Mouse (Mus musculus): ENCODE results near the gene Ciita. TPM values are rescaled to one million over a fixed set of nuclear protein-coding genes. Genes with fewer than 3 reads are reported as not detected.

Ciita gene
- total RNA-seq, 2 experiments from 2014 or later, result 0.19 to 0.37 TPM

GRCm38 (mm10) chr16:10468201-10468600 is 11.7 kb upstream of the Ciita start:
- no peak for DNase-seq (ENCODE audit: low spot score in 2 of 2)

DNA sequence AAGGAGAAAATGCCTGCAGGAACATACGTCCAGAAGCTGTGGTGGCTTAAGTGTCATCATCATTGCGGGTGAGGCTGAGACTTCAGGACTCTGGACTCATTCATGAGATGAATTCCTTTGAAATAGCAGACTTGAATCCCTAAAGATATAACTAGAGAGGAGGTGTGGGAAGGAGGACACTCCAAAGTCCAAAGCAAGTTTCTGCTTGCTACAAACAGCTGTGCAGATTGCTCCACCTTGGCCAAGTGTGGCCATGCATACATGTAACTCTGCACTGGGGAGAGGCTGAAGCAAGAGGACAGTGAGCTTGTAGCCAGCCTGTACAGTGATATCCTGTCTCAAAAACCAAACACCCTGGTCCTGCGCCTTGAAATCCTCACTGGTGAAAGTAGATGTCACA is 7.9 kb upstream of the Ciita start:
- DNase-seq (ENCODE audit: low spot score in 2 of 2), result no peak

- DNase-seq (ENCODE audit: low spot score in 2 of 2), result no peak
Measured at GRCm38 (mm10) chr16:10474956-10475355, 4.9 kb upstream of the Ciita start.

DNA sequence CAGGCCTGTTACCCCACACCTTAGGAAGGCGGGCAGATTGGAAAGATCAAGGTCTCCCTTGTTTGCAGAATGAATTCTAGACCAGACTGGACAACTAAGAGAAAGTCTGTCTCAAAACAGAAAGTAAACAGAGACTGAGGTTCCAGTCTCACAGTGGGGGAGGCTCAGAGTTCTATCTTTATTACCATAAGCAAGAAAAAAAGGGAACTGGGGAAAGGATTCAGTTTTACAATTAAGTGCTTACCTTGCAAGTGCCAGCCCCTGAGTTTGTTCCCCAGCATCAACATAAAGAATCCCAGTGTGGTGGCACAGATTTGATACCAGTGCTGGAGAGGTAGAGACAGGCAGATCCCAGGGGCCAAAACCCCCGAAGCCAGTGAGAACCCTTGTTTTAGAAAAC is 3.9 kb upstream of the Ciita start:
- DNase-seq (ENCODE audit: low spot score in 2 of 2), result no peak

- DNase-seq (ENCODE audit: low spot score in 2 of 2), result no peak
Measured at GRCm38 (mm10) chr16:10482343-10482742, 2.5 kb downstream of the Ciita start.

GRCm38 (mm10) chr16:10486993-10487392 is 7.1 kb downstream of the Ciita start:
- DNase-seq (ENCODE audit: low spot score in 2 of 2), result no peak

GRCm38 (mm10) chr16:10487895-10488493 is 8.1 kb downstream of the Ciita start:
- DNase-seq (ENCODE audit: low spot score in 2 of 2), result no peak

DNA sequence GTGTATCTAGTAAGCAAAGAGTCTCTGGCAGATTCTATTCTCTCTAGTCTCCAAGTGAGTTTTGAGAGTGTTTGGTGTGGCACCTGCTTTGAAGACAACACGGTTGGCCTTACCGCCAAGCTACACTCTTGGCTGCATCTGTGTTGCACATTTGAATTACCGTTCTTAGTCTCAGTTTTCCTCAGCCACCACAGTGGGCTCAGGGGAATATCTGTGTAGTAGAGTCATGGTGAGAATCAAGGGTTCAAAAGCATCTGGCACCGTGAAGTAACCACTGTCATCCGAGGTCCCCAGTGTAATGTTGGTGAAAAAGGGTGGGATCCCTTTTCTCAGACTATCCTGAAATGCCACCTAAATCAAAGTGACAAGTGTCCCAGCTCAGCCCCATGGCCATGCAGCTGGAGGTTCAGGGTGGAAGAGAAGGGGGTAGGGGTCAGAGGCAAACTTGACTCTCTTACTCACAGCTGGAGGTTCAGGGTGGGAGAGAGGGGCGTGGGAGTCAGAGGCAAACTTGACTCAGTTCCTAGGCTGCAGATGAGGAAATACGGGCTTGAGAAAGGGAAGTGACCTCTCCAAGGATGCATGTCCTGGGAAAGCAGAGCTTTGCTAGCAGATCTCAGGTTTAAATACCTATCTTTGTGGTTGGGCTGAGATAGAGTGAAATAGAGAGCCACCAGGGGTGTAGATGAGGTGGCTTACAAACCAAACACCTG is 9.1 kb downstream of the Ciita start:
- DNase-seq (ENCODE audit: low spot score in 2 of 2), result no peak

- DNase-seq (ENCODE audit: low spot score in 2 of 2), result no peak
Measured at GRCm38 (mm10) chr16:10489483-10489882, 9.6 kb downstream of the Ciita start.

DNA sequence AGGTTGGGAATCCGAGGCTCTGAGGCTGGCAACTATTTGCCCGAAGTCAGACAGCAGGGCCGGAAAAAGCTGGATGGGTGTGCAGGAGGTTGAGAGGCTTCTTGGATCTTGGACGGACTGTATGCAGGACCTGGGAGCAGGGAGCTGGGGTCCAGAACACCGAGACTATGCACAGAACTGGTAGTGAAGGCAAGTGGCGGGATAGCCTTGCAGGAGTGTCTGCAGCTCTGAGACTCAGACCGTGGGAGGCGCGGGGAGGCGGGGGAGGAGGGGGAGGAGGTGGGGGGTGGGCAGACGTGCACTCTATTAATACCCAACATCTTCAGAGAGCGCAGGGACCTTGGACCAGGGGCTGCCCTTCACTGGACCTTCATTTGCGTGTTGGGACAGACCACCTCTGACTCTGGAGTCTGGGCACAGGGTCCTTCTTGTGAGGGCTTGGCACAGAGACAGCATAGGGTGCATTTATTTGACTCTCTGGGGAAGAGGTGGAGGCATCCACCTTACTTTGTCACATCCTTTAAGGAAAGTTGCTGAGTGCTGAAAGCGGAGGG is 10.1 kb downstream of the Ciita start:
- no peak for DNase-seq (ENCODE audit: low spot score in 2 of 2)

GRCm38 (mm10) chr16:10490503-10491150 is 10.8 kb downstream of the Ciita start:
- DNase-seq (ENCODE audit: low spot score in 2 of 2), result no peak

GRCm38 (mm10) chr16:10491716-10492115 is 11.9 kb downstream of the Ciita start:
- DNase-seq (ENCODE audit: low spot score in 2 of 2), result no peak

- no peak for DNase-seq (ENCODE audit: low spot score in 2 of 2)
Measured at GRCm38 (mm10) chr16:10492587-10492986, 12.7 kb downstream of the Ciita start.

DNA sequence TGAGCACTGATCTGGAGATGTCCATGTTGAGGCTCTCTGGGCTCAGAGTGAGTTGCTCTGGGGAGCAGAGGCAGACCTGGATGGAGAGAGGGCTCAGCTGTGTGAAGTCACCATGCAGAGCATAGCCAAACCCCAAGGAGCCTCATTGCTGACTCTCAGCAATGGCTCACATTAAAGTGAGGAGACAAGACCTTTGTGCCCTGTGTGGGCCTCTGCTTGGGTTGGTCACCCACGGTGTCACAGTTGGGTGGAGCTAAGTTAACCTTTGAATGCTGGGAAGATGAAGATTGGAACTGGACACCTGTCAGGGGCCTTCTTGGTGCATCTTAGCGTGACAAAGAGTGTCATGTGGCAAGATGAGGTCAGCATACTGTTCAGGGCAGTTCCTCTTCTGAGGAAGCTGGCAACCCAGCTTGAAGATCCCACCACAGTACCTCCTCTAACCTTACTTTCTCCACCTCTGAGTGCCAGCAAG is 16.0 kb downstream of the Ciita start:
- no peak for DNase-seq (ENCODE audit: low spot score in 2 of 2)

- DNase-seq (ENCODE audit: low spot score in 2 of 2), result no peak
Measured at GRCm38 (mm10) chr16:10498096-10498602, 18.3 kb downstream of the Ciita start.

- no peak for DNase-seq (ENCODE audit: low spot score in 2 of 2)
Measured at GRCm38 (mm10) chr16:10499122-10499521, 19.3 kb downstream of the Ciita start.

DNA sequence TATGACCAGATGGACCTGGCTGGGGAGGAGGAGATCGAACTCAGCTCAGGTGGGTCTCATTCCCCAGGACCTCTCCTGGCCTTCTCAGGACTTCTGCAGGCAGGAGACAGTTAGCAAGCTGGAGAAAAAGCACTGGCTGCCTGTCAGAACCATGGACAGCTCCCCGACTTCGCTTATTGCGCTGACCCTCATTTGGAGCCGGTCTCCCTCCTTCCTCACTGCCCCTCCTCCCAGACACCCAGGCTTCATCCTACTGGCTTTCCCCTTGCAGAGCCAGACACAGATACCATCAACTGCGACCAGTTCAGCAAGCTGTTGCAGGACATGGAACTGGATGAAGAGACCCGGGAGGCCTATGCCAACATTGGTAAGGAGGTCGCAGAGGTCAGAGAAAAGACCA is 22.0 kb downstream of the Ciita start:
- DNase-seq (ENCODE audit: low spot score in 2 of 2), result no peak

GRCm38 (mm10) chr16:10503058-10503457 is 23.2 kb downstream of the Ciita start:
- DNase-seq (ENCODE audit: low spot score in 2 of 2), result no peak

DNA sequence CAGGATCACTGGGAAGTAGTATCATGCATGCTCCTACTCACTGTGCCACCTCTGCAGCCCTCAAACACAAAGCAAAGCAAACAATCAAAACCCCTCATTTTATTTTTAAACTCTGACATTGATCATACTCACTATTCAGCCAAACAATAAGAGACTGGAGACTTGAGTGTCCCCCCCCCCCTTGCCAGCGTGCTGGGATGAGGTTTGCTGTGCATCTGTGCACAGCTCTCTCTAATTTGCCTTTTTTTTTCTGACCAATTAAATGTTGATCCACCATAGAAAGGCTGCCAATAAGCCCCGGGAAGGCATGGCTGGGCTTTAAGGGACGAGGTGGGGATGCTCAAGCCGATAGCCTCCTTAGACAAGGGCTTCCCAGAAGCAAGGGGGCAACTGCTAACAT is 27.6 kb downstream of the Ciita start:
- DNase-seq (ENCODE audit: low spot score in 2 of 2), result no peak

DNA sequence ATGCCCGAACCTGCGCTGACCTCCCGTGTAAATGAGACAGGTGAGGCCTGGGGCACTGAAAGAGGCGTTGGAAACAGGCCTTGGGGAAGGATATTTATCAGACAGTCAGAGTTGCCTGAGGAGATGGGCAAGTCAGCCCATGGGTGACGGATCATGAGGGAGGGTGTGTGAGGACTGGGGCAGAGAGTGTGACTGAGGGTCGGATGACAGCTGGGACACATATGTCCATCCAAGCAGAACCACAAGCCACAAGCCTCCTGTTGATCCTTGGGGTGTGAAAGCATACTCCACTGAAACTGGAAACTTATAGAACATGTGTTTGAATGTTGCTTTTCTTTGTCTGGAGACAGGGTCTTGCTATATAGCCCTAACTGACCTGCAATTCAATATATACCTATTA is 28.8 kb downstream of the Ciita start:
- DNase-seq (ENCODE audit: low spot score in 2 of 2), result no peak

DNA sequence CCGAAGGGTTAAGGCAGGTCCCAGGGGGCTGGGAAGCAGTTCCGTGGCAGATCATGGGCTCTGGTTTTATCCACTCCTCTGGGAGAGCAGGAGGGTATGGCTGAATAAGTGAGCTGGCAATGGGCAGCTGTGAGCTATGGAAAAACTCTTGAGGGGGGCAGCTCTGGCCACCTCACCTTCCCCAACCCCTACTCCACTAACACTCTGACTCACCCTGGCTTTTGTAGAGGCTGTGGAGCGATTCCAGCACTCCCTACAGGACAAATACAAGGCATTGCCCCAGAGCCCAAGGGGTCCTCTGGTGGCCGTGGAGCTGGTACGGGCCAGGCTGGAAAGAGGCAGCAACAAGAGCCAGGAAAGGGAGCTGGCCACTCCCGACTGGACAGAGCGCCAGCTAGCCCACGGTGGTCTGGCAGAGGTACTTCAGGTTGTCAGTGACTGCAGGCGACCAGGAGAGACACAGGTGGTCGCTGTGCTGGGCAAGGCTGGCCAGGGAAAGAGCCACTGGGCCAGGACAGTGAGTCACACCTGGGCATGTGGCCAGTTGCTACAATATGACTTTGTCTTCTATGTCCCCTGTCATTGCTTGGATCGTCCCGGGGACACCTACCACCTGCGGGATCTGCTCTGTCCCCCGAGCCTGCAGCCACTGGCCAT is 30.7 kb downstream of the Ciita start:
- no peak for DNase-seq (ENCODE audit: low spot score in 2 of 2)
